Mouse (Mus musculus): ENCODE measurements around the gene Tbx15. TPM values are rescaled to one million over a fixed set of nuclear protein-coding genes. Genes with fewer than 3 reads are reported as not detected.

Gene Tbx15
- polyA plus RNA-seq, 1 experiment from 2014 or later, result 0.07 TPM

- H3K36me3 ChIP-seq (ENCODE audit: control insufficient read depth, insufficient read depth, low read length), result no peaks in the 10 kb centered on the region
- no peak overlapping the region for H3K4me3 ChIP-seq (ENCODE audit: low read depth, low read length)
- H3K27me3 ChIP-seq (ENCODE audit: control insufficient read depth, insufficient read depth, low read length), result peaks cover 83% of the 10 kb centered on the region
- no peak overlapping the region for H3K27ac ChIP-seq (ENCODE audit: low read depth, low read length)
- H3K9ac ChIP-seq (replicated peaks; ENCODE audit: low read depth, low read length), result no peak overlapping the region
- H3K4me2 ChIP-seq (ENCODE audit: low read depth, low read length), result no peak overlapping the region
- H3K9me3 ChIP-seq (ENCODE audit: control insufficient read depth, low read length), result no peaks in the 10 kb centered on the region
- WGBS, result 2% methylated on average over 4 of the region's 4 CpGs
- no peak for ATAC-seq (ENCODE audit: low read depth)
- H3K4me1 ChIP-seq (ENCODE audit: control insufficient read depth, insufficient read depth, low read length), result no peaks in the 10 kb centered on the region
Measured at GRCm38 (mm10) chr3:99247586-99247985, 7.4 kb downstream of the Tbx15 start.

- no peak overlapping the region for H3K27ac ChIP-seq (ENCODE audit: low read depth, low read length)
- no peak for ATAC-seq (ENCODE audit: low read depth)
- H3K9me3 ChIP-seq (ENCODE audit: control insufficient read depth, low read length), result no peaks in the 10 kb centered on the region
- H3K27me3 ChIP-seq (ENCODE audit: control insufficient read depth, insufficient read depth, low read length), result peaks cover 83% of the 10 kb centered on the region
- H3K36me3 ChIP-seq (ENCODE audit: control insufficient read depth, insufficient read depth, low read length), result no peaks in the 10 kb centered on the region
- no peak overlapping the region for H3K9ac ChIP-seq (replicated peaks; ENCODE audit: low read depth, low read length)
- H3K4me1 ChIP-seq (ENCODE audit: control insufficient read depth, insufficient read depth, low read length), result no peaks in the 10 kb centered on the region
- no peak overlapping the region for H3K4me3 ChIP-seq (ENCODE audit: low read depth, low read length)
- no peak overlapping the region for H3K4me2 ChIP-seq (ENCODE audit: low read depth, low read length)
- 1% methylated on average over 28 of the region's 28 CpGs for WGBS
Measured at GRCm38 (mm10) chr3:99247996-99248801, 8.0 kb downstream of the Tbx15 start.

- H3K27ac ChIP-seq (ENCODE audit: low read depth, low read length), result no peak overlapping the region
- H3K4me1 ChIP-seq (ENCODE audit: control insufficient read depth, insufficient read depth, low read length), result no peaks in the 10 kb centered on the region
- no peak overlapping the region for H3K4me3 ChIP-seq (ENCODE audit: low read depth, low read length)
- no peak overlapping the region for H3K4me2 ChIP-seq (ENCODE audit: low read depth, low read length)
- H3K27me3 ChIP-seq (ENCODE audit: control insufficient read depth, insufficient read depth, low read length), result peaks cover 75% of the 10 kb centered on the region
- H3K36me3 ChIP-seq (ENCODE audit: control insufficient read depth, insufficient read depth, low read length), result no peaks in the 10 kb centered on the region
- no peak overlapping the region for H3K9ac ChIP-seq (replicated peaks; ENCODE audit: low read depth, low read length)
- no peaks in the 10 kb centered on the region for H3K9me3 ChIP-seq (ENCODE audit: control insufficient read depth, low read length)
- WGBS, result under 1% methylated on average over 25 of the region's 25 CpGs
- ATAC-seq (ENCODE audit: low read depth), result no peak
Measured at GRCm38 (mm10) chr3:99248831-99249550, 8.8 kb downstream of the Tbx15 start.

- H3K4me2 ChIP-seq (ENCODE audit: low read depth, low read length), result no peak overlapping the region
- no peak overlapping the region for H3K4me3 ChIP-seq (ENCODE audit: low read depth, low read length)
- WGBS, result 1% methylated on average over 11 of the region's 11 CpGs
- peaks cover 72% of the 10 kb centered on the region for H3K27me3 ChIP-seq (ENCODE audit: control insufficient read depth, insufficient read depth, low read length)
- no peaks in the 10 kb centered on the region for H3K9me3 ChIP-seq (ENCODE audit: control insufficient read depth, low read length)
- no peak for ATAC-seq (ENCODE audit: low read depth)
- H3K9ac ChIP-seq (replicated peaks; ENCODE audit: low read depth, low read length), result no peak overlapping the region
- no peaks in the 10 kb centered on the region for H3K36me3 ChIP-seq (ENCODE audit: control insufficient read depth, insufficient read depth, low read length)
- no peak overlapping the region for H3K27ac ChIP-seq (ENCODE audit: low read depth, low read length)
- no peaks in the 10 kb centered on the region for H3K4me1 ChIP-seq (ENCODE audit: control insufficient read depth, insufficient read depth, low read length)
Measured at GRCm38 (mm10) chr3:99249551-99249870, 9.3 kb downstream of the Tbx15 start.

- WGBS, result 0% methylated on average over 6 of the region's 6 CpGs
- Histone ChIP-seq H3K27ac (ENCODE audit: low read depth, low read length) (no peak overlapping the region), H3K9me3 (ENCODE audit: control insufficient read depth, low read length) (no peaks in the 10 kb centered on the region), H3K9ac (replicated peaks; ENCODE audit: low read depth, low read length) (no peak overlapping the region), H3K4me2 (ENCODE audit: low read depth, low read length) (no peak overlapping the region), H3K36me3 (ENCODE audit: control insufficient read depth, insufficient read depth, low read length) (no peaks in the 10 kb centered on the region), H3K27me3 (ENCODE audit: control insufficient read depth, insufficient read depth, low read length) (peaks cover 70% of the 10 kb centered on the region), H3K4me3 (ENCODE audit: low read depth, low read length) (no peak overlapping the region), H3K4me1 (ENCODE audit: control insufficient read depth, insufficient read depth, low read length) (no peaks in the 10 kb centered on the region)
- no peak for ATAC-seq (ENCODE audit: low read depth)
Measured at GRCm38 (mm10) chr3:99249906-99250305, 9.7 kb downstream of the Tbx15 start.

GRCm38 (mm10) chr3:99251271-99252165 is 11.3 kb downstream of the Tbx15 start:
- WGBS, result 6% methylated on average over 6 of the region's 6 CpGs
- Histone ChIP-seq H3K9ac (replicated peaks; ENCODE audit: low read depth, low read length) (no peak overlapping the region), H3K4me2 (ENCODE audit: low read depth, low read length) (no peak overlapping the region)

GRCm38 (mm10) chr3:99252461-99253091 is 12.4 kb downstream of the Tbx15 start:
- Histone ChIP-seq H3K27ac (ENCODE audit: low read depth, low read length) (no peak overlapping the region), H3K9ac (replicated peaks; ENCODE audit: low read depth, low read length) (no peak overlapping the region), H3K4me1 (ENCODE audit: control insufficient read depth, insufficient read depth, low read length) (no peaks in the 10 kb centered on the region), H3K4me2 (ENCODE audit: low read depth, low read length) (no peak overlapping the region), H3K4me3 (ENCODE audit: low read depth, low read length) (no peak overlapping the region), H3K27me3 (ENCODE audit: control insufficient read depth, insufficient read depth, low read length) (peaks cover 69% of the 10 kb centered on the region), H3K36me3 (ENCODE audit: control insufficient read depth, insufficient read depth, low read length) (no peaks in the 10 kb centered on the region), H3K9me3 (ENCODE audit: control insufficient read depth, low read length) (no peaks in the 10 kb centered on the region)
- no peak for ATAC-seq (ENCODE audit: low read depth)
- WGBS, result 1% methylated on average over 16 of the region's 16 CpGs

More at GRCm38 (mm10) chr3:99251271-99252165, 11.3 kb downstream of the Tbx15 start:
- Histone ChIP-seq H3K27me3 (ENCODE audit: control insufficient read depth, insufficient read depth, low read length) (peaks cover 69% of the 10 kb centered on the region), H3K27ac (ENCODE audit: low read depth, low read length) (no peak overlapping the region), H3K4me1 (ENCODE audit: control insufficient read depth, insufficient read depth, low read length) (no peaks in the 10 kb centered on the region), H3K9me3 (ENCODE audit: control insufficient read depth, low read length) (no peaks in the 10 kb centered on the region), H3K36me3 (ENCODE audit: control insufficient read depth, insufficient read depth, low read length) (no peaks in the 10 kb centered on the region), H3K4me3 (ENCODE audit: low read depth, low read length) (no peak overlapping the region)
- no peak for ATAC-seq (ENCODE audit: low read depth)

GRCm38 (mm10) chr3:99253092-99253488 is 12.9 kb downstream of the Tbx15 start:
- Histone ChIP-seq H3K9me3 (ENCODE audit: control insufficient read depth, low read length) (no peaks in the 10 kb centered on the region), H3K27me3 (ENCODE audit: control insufficient read depth, insufficient read depth, low read length) (peaks cover 67% of the 10 kb centered on the region), H3K4me1 (ENCODE audit: control insufficient read depth, insufficient read depth, low read length) (no peaks in the 10 kb centered on the region), H3K36me3 (ENCODE audit: control insufficient read depth, insufficient read depth, low read length) (no peaks in the 10 kb centered on the region), H3K27ac (ENCODE audit: low read depth, low read length) (no peak overlapping the region), H3K9ac (replicated peaks; ENCODE audit: low read depth, low read length) (no peak overlapping the region), H3K4me3 (ENCODE audit: low read depth, low read length) (no peak overlapping the region), H3K4me2 (ENCODE audit: low read depth, low read length) (no peak overlapping the region)
- no peak for ATAC-seq (ENCODE audit: low read depth)
- WGBS, result under 1% methylated on average over 12 of the region's 12 CpGs

Measured in neural tube, embryonic 14.5 days (tissue).